8 mouse cellular contexts compared by ENCODE assay signal in genomic region chr1:125084906-125085305, GRCm38 (mm10).
"Had no signal": no experiment of that assay in that cellular context is flagged by ENCODE, and none has a peak within 500 bp of the region (broad histone marks: within the 10 kb centered on the region; RNA-seq: fewer than 3 reads in every experiment).

No protein-coding gene starts in this region.

- DNase-seq: kidney, adult 11 months; kidney, adult 9 months; kidney, postnatal 4 days; liver, embryonic 13.5 days; lung, adult 2 months; retina, postnatal 1 day; thymus, adult 18-20 months; thymus, postnatal 36 days had no signal
